Mouse (Mus musculus) v-Abl transformed pro-B cells (cell line): Measurements from ENCODE around the gene Hnf4a.

ENCODE experiments used
- in situ Hi-C, 2 experiments: fragments of 400-800 bp; cut with MboI; formaldehyde crosslinking; loops; one replicate each; pipeline ENCODE4 v1.15.1; 2025; ENCODE audit not compliant: unreplicated experiment in 2 of 2

Gene Hnf4a

DNA sequence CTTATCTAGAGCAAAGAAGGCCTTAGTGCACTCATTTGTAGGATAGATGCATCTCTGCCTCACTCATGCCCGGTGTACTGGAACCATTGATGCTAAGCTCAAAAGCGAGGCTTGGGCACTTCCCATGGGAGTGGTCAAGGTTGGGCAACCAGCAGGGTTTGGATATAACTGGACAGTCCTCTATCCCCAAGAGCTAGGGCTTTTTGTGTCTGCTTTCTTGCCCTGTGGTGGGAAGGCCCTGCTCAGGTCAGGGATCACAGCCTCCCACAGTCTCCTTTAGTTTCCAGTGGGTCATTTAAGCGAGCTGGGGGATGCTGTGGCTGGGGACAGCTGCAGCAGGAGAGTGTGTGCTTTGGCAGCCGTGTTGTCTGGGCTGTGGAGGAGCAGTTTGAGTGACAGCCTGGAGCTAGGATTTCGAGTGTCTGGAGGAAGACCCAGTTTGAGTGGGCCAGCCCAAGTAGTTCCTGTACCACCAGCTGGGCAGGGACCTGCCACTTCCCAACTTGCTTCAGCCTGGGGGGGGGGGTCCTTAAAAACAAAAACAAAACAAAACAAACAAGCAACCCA is 16.8 kb upstream of the Hnf4a start:
- in situ Hi-C loops = no loop called here

- in situ Hi-C loops = no loop called here
Observed at GRCm38 (mm10) chr2:163490656-163491055, 16.0 kb upstream of the Hnf4a start.

GRCm38 (mm10) chr2:163491351-163491750 is 15.3 kb upstream of the Hnf4a start:
- in situ Hi-C loops = no loop called here

GRCm38 (mm10) chr2:163492018-163492417 is 14.6 kb upstream of the Hnf4a start, which contains the start of gene R3hdml:
Gene R3hdml (plus strand): TSS chr2:163492318.
- in situ Hi-C loops = no loop called here

DNA sequence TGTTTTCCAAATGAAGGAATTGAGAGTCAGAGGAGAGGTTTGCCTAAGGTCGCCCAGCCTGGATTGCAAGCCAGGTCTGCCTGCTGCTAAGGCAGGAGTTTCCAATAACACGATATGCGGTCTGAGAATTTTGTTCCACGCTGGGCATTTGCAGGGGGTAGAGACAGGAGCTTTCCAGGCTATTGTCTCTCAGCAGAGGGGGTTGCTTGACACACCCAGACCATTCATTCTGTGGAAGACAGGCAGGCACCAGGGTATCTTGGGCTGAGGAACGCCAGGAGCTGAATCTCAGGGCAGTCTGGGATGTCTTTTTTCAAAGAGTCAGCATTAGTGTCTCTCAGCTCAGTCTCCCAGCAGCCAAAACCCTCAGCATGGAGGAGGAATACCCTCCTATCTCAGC is 13.6 kb upstream of the Hnf4a start:
- in situ Hi-C loops = no loop called here

DNA sequence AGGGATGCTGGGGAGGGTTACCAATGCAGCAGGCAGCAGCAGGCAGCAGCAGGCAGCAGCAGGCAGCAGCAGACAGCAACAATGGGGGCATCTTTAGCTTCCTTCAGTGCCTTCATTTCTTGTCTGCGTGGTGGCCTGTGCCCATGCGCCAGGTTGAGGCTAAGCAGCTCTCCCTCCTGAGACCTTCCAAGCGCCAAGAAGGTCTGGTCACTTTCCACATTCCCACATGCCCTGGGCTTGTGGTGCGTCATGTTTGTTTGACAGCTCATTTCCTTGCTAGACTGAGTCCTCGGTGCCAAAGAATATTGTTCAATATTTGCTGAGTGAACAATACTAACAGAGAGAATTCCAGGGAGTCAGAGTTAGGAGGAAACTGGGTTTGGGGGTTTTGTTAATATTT is 12.6 kb upstream of the Hnf4a start:
- in situ Hi-C loops = no loop called here

GRCm38 (mm10) chr2:163494456-163494855 is 12.2 kb upstream of the Hnf4a start:
- in situ Hi-C loops = no loop called here

- in situ Hi-C loops = no loop called here
Observed at GRCm38 (mm10) chr2:163502219-163502618, 4.4 kb upstream of the Hnf4a start.

- in situ Hi-C loops = no loop called here
Observed at GRCm38 (mm10) chr2:163503191-163503590, 3.4 kb upstream of the Hnf4a start.

DNA sequence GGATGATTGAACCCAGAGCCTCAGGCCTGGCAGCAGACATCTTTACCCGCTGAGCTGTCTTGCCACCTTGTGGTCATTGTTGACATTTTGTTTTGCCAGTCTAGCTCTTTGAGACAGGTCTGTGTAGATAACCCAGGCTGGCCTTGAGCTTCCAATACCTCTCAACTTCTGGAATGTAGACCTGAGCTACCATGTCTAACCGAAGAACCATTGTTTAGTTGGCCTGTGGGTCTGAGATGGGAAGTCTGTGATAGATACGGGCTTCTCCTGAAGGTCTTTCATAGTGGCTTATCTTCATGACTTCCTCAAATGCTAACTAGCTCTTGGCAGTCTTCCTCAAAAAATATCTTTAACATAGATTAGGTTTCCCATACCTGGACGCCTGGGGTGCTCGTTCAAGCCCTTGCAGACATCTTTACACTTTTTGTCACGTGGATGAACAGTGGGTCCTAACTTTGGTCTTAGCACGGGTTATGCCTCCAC is 19.2 kb downstream of the Hnf4a start:
- in situ Hi-C loops = loop anchor here in 1 of 2 experiments (25.0 kb wide), 1 partner anchor 436 kb away; no protein-coding TSS in a partner anchor

GRCm38 (mm10) chr2:163527497-163527896 is 20.9 kb downstream of the Hnf4a start:
- in situ Hi-C loops = loop anchor here in 1 of 2 experiments (25.0 kb wide), 1 partner anchor 435 kb away; no protein-coding TSS in a partner anchor

DNA sequence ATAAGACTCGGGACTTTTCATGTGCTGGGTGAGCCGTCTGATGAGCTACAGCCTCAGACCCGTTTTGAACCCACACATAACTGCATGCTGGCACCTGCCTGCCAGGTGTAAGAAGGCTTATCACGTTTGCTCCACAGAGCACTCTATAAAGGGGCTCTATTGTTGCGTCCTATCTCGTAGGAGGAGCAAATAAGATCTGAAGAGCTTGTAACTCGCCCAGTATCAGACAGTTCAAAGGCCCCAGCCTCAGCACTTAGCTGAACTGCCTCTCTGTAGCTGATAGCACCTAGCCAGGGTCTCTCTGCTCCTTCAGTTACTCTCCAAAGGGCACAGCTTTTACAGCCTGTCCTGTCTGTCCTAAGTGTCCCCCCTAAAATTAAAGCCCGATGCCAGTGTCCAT is 23.8 kb downstream of the Hnf4a start:
- in situ Hi-C loops = loop anchor here (5.0 to 25.0 kb wide), 8 partner anchors 54 to 432 kb away; partner anchors contain the start of gene Ccn5 (in 2 of the 2)

DNA sequence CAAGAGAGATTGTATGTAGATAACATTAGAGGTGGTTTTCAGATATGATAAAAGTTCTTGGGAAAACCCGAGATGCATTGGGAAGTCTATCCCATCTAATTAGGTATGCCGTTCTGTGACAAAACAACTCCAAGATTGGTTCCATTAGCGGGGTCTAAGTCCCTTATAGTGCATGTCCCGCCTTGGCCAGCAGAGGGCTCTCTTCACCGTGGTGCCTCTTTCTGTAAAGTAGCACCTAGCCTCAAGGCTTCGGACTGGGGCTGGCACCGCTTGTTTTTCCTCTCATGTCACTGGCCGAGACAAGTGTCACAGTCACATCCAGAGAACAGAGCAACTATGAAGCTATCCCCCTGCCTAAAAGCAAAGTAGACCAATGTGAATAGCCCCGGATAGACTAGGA is 25.3 kb downstream of the Hnf4a start:
- in situ Hi-C loops = loop anchor here (5.0 to 25.0 kb wide), 8 partner anchors 53 to 430 kb away; partner anchors contain the start of gene Ccn5 (in 2 of the 2)

GRCm38 (mm10) chr2:163533226-163533625 is 26.6 kb downstream of the Hnf4a start:
- in situ Hi-C loops = loop anchor here (5.0 to 25.0 kb wide), 8 partner anchors 52 to 429 kb away; partner anchors contain the start of gene Ccn5 (in 2 of the 2)

- in situ Hi-C loops = loop anchor here (5.0 to 25.0 kb wide), 8 partner anchors 50 to 427 kb away; partner anchors contain the start of gene Ccn5 (in 2 of the 2)
Observed at GRCm38 (mm10) chr2:163534958-163535524, 28.4 kb downstream of the Hnf4a start.

GRCm38 (mm10) chr2:163537443-163537842 is 30.8 kb downstream of the Hnf4a start:
- in situ Hi-C loops = loop anchor here in 1 of 2 experiments (10.0 to 25.0 kb wide), 5 partner anchors 47 to 425 kb away; partner anchors contain the start of gene Ccn5

- in situ Hi-C loops = loop anchor here in 1 of 2 experiments (10.0 to 25.0 kb wide), 5 partner anchors 46 to 424 kb away; partner anchors contain the start of gene Ccn5
Observed at GRCm38 (mm10) chr2:163538410-163538809, 31.8 kb downstream of the Hnf4a start.

DNA sequence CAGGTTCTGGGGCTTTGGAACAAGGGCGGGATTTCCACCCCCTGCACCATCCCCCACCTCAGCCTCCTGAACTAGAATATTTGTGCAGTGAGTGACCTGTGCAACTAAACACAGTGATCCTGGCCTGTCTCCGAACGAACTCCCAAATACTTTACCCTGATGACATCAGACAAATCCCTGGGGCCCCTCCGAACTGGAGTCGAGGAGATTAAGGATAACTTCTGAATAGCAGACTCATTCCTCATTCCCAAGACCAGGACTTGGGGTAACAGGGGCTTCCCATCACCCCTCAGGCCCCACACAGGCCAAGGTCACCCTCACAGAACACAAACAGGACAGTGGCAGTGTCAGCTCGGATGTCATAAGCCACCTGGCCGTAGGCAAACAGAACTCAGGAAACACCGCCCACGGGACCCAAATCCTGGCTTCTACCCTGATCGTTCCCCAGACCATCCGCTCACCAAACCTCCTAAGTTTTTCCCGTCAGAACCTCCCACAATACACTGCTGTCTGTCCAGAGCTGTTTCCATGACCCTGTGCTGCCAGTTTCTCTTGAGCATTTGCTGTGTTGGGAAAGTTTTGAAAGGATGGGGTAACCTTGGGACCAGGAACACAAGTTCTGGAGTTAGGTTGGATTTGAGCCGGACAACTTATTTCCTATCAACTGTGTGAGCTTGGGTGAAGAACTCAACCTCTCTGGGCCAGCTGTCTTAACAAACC is 32.9 kb downstream of the Hnf4a start:
- in situ Hi-C loops = loop anchor here (10.0 to 25.0 kb wide), 6 partner anchors 45 to 423 kb away; partner anchors contain the start of gene Ccn5 (in 1 of the 2)

- in situ Hi-C loops = loop anchor here (10.0 to 25.0 kb wide), 2 partner anchors 404 to 422 kb away; no protein-coding TSS in a partner anchor
Observed at GRCm38 (mm10) chr2:163540231-163541117, 33.9 kb downstream of the Hnf4a start.
